Mouse (Mus musculus): Measurements from ENCODE around the gene Snf8. TPM values are rescaled to one million over a fixed set of nuclear protein-coding genes. Genes with fewer than 3 reads are reported as not detected.
A peak's percentile ranks its signal among the peaks of the same experiment; 100 is the strongest.

Gene Snf8
- total RNA-seq, 2 experiments from 2014 or later = 47.6 to 93.3 TPM

GRCm38 (mm10) chr11:96020622-96021021 lies 14.1 kb upstream of the Snf8 start:
- no peak for ATAC-seq (ENCODE audit: poor library complexity, severe bottlenecking)

GRCm38 (mm10) chr11:96028130-96028529 lies 6.6 kb upstream of the Snf8 start:
- ATAC-seq (ENCODE audit: poor library complexity, severe bottlenecking) = no peak

GRCm38 (mm10) chr11:96030571-96030970 lies 4.1 kb upstream of the Snf8 start:
- no peak for ATAC-seq (ENCODE audit: poor library complexity, severe bottlenecking)

GRCm38 (mm10) chr11:96031701-96032100 lies 3.0 kb upstream of the Snf8 start:
- ATAC-seq (ENCODE audit: poor library complexity, severe bottlenecking) = no peak

- no peak for ATAC-seq (ENCODE audit: poor library complexity, severe bottlenecking)
Measured at GRCm38 (mm10) chr11:96033264-96033663, 1.4 kb upstream of the Snf8 start.

GRCm38 (mm10) chr11:96034116-96034515 lies 569 bp upstream of the Snf8 start:
- ATAC-seq (ENCODE audit: poor library complexity, severe bottlenecking) = no peak

GRCm38 (mm10) chr11:96035133-96035532 lies 448 bp downstream of the Snf8 start:
- no peak for ATAC-seq (ENCODE audit: poor library complexity, severe bottlenecking)

- no peak for ATAC-seq (ENCODE audit: poor library complexity, severe bottlenecking)
Measured at GRCm38 (mm10) chr11:96037499-96037898, 2.8 kb downstream of the Snf8 start.

GRCm38 (mm10) chr11:96038560-96038959 lies 3.9 kb downstream of the Snf8 start:
- ATAC-seq (ENCODE audit: poor library complexity, severe bottlenecking) = no peak

GRCm38 (mm10) chr11:96044803-96045567 lies 10.3 kb downstream of the Snf8 start:
- ATAC-seq (ENCODE audit: poor library complexity, severe bottlenecking) = no peak

GRCm38 (mm10) chr11:96046028-96046427 lies 11.3 kb downstream of the Snf8 start:
- no peak for ATAC-seq (ENCODE audit: poor library complexity, severe bottlenecking)

- ATAC-seq (ENCODE audit: poor library complexity, severe bottlenecking) = no peak
Measured at GRCm38 (mm10) chr11:96046793-96047192, 12.1 kb downstream of the Snf8 start.

GRCm38 (mm10) chr11:96047469-96048373 lies 13.0 kb downstream of the Snf8 start:
- no peak for ATAC-seq (ENCODE audit: poor library complexity, severe bottlenecking)

GRCm38 (mm10) chr11:96049939-96050338 lies 15.3 kb downstream of the Snf8 start:
- no peak for ATAC-seq (ENCODE audit: poor library complexity, severe bottlenecking)

- no peak for ATAC-seq (ENCODE audit: poor library complexity, severe bottlenecking)
Measured at GRCm38 (mm10) chr11:96050854-96051253, 16.2 kb downstream of the Snf8 start.

- no peak for ATAC-seq (ENCODE audit: poor library complexity, severe bottlenecking)
Measured at GRCm38 (mm10) chr11:96058309-96058708, 23.6 kb downstream of the Snf8 start.

GRCm38 (mm10) chr11:96064521-96065214 lies 30.0 kb downstream of the Snf8 start:
- peak; percentile 55 for ATAC-seq (ENCODE audit: poor library complexity, severe bottlenecking)

- peak; percentile 99 for ATAC-seq (ENCODE audit: poor library complexity, severe bottlenecking)
Measured at GRCm38 (mm10) chr11:96065215-96065911, 30.7 kb downstream of the Snf8 start, which contains the start of gene Ube2z. Ube2z (minus strand) TSS chr11:96065388.

GRCm38 (mm10) chr11:96068231-96068630 lies 33.5 kb downstream of the Snf8 start:
- no peak for ATAC-seq (ENCODE audit: poor library complexity, severe bottlenecking)

- no peak for ATAC-seq (ENCODE audit: poor library complexity, severe bottlenecking)
Measured at GRCm38 (mm10) chr11:96070353-96070752, 35.7 kb downstream of the Snf8 start.

- ATAC-seq (ENCODE audit: poor library complexity, severe bottlenecking) = no peak
Measured at GRCm38 (mm10) chr11:96071013-96071412, 36.3 kb downstream of the Snf8 start.

Measured in megakaryocyte, adult 5-6 weeks (primary cell).